Mouse (Mus musculus) CH12.LX (cell line): Measurements from ENCODE around the gene Vps11. TPM values are rescaled to one million over a fixed set of nuclear protein-coding genes. Genes with fewer than 3 reads are reported as not detected.
A peak's percentile ranks its signal among the peaks of the same experiment; 100 is the strongest.

Source experiments
- DNase-seq: peaks from one replicate; pipeline ENCODE4 v3.0.0-alpha.2; 2013; ENCODE audit errors: extremely low read depth
- H3K27ac ChIP-seq: 2 replicates; pipeline ENCODE4 v1.5.1; 2012; ENCODE audit warnings: low read depth, mild to moderate bottlenecking, control low read depth, moderate library complexity; ENCODE audit not compliant: insufficient read depth
- H3K27me3 ChIP-seq: replicated peaks from 2 replicates; pipeline ENCODE3; 2012; ENCODE audit warnings: inconsistent platforms
- H3K36me3 ChIP-seq, 2 experiments: replicated peaks in 1 of 2; 2 replicates each; pipeline versions ENCODE3 to v1.6.1; 2012; ENCODE audit warnings: inconsistent platforms in 1 of 2, low read length in 1 of 2, mild to moderate bottlenecking in 1 of 2, mixed read lengths in 1 of 2, moderate library complexity in 1 of 2; ENCODE audit not compliant: control insufficient read depth in 1 of 2, insufficient read depth in 1 of 2
- H3K4me1 ChIP-seq, 2 experiments: 2 replicates each; pipeline ENCODE4 v1.6.1; 2012; ENCODE audit warnings: inconsistent platforms in 1 of 2, moderate library complexity in 1 of 2; ENCODE audit not compliant: insufficient read depth in 2 of 2, control insufficient read depth in 1 of 2
- H3K4me2 ChIP-seq: 2 replicates; pipeline ENCODE4 v1.6.1; 2012; ENCODE audit warnings: low read depth, mild to moderate bottlenecking, control low read depth; ENCODE audit not compliant: poor library complexity, insufficient read depth, severe bottlenecking
- H3K4me3 ChIP-seq, 3 experiments: fragments of 150-350 bp in 1 of 3; sonication (generic) in 1 of 3; replicated peaks in 1 of 3; 2 replicates each; pipeline versions ENCODE3 to v1.5.1; 2011 to 2012; ENCODE audit warnings: low read depth in 2 of 3, low read length in 2 of 3, mild to moderate bottlenecking in 2 of 3, moderate library complexity in 2 of 3, control low read depth in 1 of 3, improper control_type of control experiment in 1 of 3, inconsistent platforms in 1 of 3, mixed read lengths in 1 of 3; ENCODE audit not compliant: poor library complexity in 1 of 3
- H3K79me2 ChIP-seq: replicated peaks from 2 replicates; pipeline ENCODE4 v1.6.1; 2012; ENCODE audit warnings: mild to moderate bottlenecking, moderate library complexity; ENCODE audit not compliant: control insufficient read depth, poor library complexity, insufficient read depth, severe bottlenecking; ENCODE audit errors: extremely low read depth
- H3K9ac ChIP-seq: 2 replicates; pipeline ENCODE4 v1.6.1; 2012; ENCODE audit warnings: low read depth, mild to moderate bottlenecking, control low read depth, moderate library complexity; ENCODE audit not compliant: insufficient read depth
- H3K9me3 ChIP-seq: replicated peaks from 2 replicates; pipeline ENCODE3; 2012; ENCODE audit warnings: low read length, inconsistent platforms, mixed read lengths
- BHLHE40 ChIP-seq: IDR thresholded peaks from 2 replicates; pipeline ENCODE4 v1.6.1; 2011; ENCODE audit warnings: mild to moderate bottlenecking, low read depth, low read length, improper control_type of control experiment
- CHD1 ChIP-seq: IDR thresholded peaks from 2 replicates; pipeline ENCODE4 v1.6.1; 2012; ENCODE audit warnings: low read depth, low read length, improper control_type of control experiment, inconsistent platforms
- CHD2 ChIP-seq: IDR thresholded peaks from 2 replicates; pipeline ENCODE4 v1.6.1; 2011; ENCODE audit warnings: low read length, improper control_type of control experiment
- E2F4 ChIP-seq: IDR thresholded peaks from 2 replicates; pipeline ENCODE4 v1.6.1; 2011; ENCODE audit warnings: low read depth, low read length, improper control_type of control experiment; ENCODE audit not compliant: insufficient replicate concordance
- ELF1 ChIP-seq: IDR thresholded peaks from 2 replicates; pipeline ENCODE4 v1.6.1; 2014; ENCODE audit warnings: low read depth, mild to moderate bottlenecking, inconsistent platforms, low read length, improper control_type of control experiment
- EP300 ChIP-seq: IDR thresholded peaks from 2 replicates; pipeline ENCODE4 v1.6.1; 2011; ENCODE audit warnings: low read length, improper control_type of control experiment
- ETS1 ChIP-seq: conservative IDR thresholded peaks from 2 replicates; pipeline ENCODE4 v1.6.1; 2012; ENCODE audit warnings: low read depth, mild to moderate bottlenecking, inconsistent platforms, low read length, improper control_type of control experiment, moderate library complexity
- HCFC1 ChIP-seq: IDR thresholded peaks from 2 replicates; pipeline ENCODE4 v1.6.1; 2012; ENCODE audit warnings: low read depth, mild to moderate bottlenecking, inconsistent platforms, low read length, improper control_type of control experiment
- IRF4 ChIP-seq: IDR thresholded peaks from 2 replicates; pipeline ENCODE4 v1.6.1; 2014; ENCODE audit warnings: low read depth, mild to moderate bottlenecking, inconsistent platforms, low read length, improper control_type of control experiment
- JUN ChIP-seq: IDR thresholded peaks from 2 replicates; pipeline ENCODE4 v1.6.1; 2011; ENCODE audit warnings: low read depth, mild to moderate bottlenecking, low read length, improper control_type of control experiment, moderate library complexity; ENCODE audit not compliant: insufficient read depth
- JUND ChIP-seq: conservative IDR thresholded peaks from 2 replicates; pipeline ENCODE4 v1.6.1; 2011; ENCODE audit warnings: low read depth, low read length, improper control_type of control experiment
- KAT2A ChIP-seq: IDR thresholded peaks from 2 replicates; pipeline ENCODE4 v1.6.1; 2012; ENCODE audit warnings: low read length, improper control_type of control experiment, inconsistent platforms; ENCODE audit not compliant: insufficient replicate concordance
- MAFK ChIP-seq: IDR thresholded peaks from 2 replicates; pipeline ENCODE4 v1.6.1; 2011; ENCODE audit warnings: low read length, improper control_type of control experiment; ENCODE audit not compliant: insufficient replicate concordance
- MAX ChIP-seq: IDR thresholded peaks from 2 replicates; pipeline ENCODE4 v1.6.1; 2011; ENCODE audit warnings: low read length, improper control_type of control experiment
- MEF2A ChIP-seq: IDR thresholded peaks from 2 replicates; pipeline ENCODE4 v1.6.1; 2014; ENCODE audit warnings: low read depth, mild to moderate bottlenecking, inconsistent platforms, low read length, improper control_type of control experiment, borderline replicate concordance
- NELFE ChIP-seq: IDR thresholded peaks from 2 replicates; pipeline ENCODE4 v1.6.1; 2011; ENCODE audit warnings: low read depth, low read length, improper control_type of control experiment
- NRF1 ChIP-seq: IDR thresholded peaks from 2 replicates; pipeline ENCODE4 v1.6.1; 2014; ENCODE audit warnings: low read depth, mild to moderate bottlenecking, inconsistent platforms, low read length, improper control_type of control experiment, moderate library complexity
- PAX5 ChIP-seq: IDR thresholded peaks from 2 replicates; pipeline ENCODE4 v1.6.1; 2012; ENCODE audit warnings: low read length, inconsistent platforms, mixed read lengths
- POLR2AphosphoS2 ChIP-seq: IDR thresholded peaks from 2 replicates; pipeline ENCODE4 v1.6.1; 2011; ENCODE audit warnings: low read depth, low read length, improper control_type of control experiment
- RCOR1 ChIP-seq: conservative IDR thresholded peaks from 2 replicates; pipeline ENCODE4 v1.6.1; 2012; ENCODE audit warnings: low read depth, mild to moderate bottlenecking, inconsistent platforms, low read length, improper control_type of control experiment
- SIN3A ChIP-seq: IDR thresholded peaks from 2 replicates; pipeline ENCODE4 v1.6.1; 2012; ENCODE audit warnings: low read length, improper control_type of control experiment, inconsistent platforms
- TBP ChIP-seq: conservative IDR thresholded peaks from 2 replicates; pipeline ENCODE4 v1.6.1; 2011; ENCODE audit warnings: low read depth, low read length, improper control_type of control experiment
- TCF12 ChIP-seq: IDR thresholded peaks from 2 replicates; pipeline ENCODE4 v1.6.1; 2014; ENCODE audit warnings: low read depth, mild to moderate bottlenecking, inconsistent platforms, low read length, improper control_type of control experiment
- UBTF ChIP-seq: IDR thresholded peaks from 2 replicates; pipeline ENCODE4 v1.6.1; 2012; ENCODE audit warnings: low read depth, mild to moderate bottlenecking, inconsistent platforms, low read length, improper control_type of control experiment, moderate library complexity
- USF1 ChIP-seq: IDR thresholded peaks from 2 replicates; pipeline ENCODE4 v1.6.1; 2014; ENCODE audit warnings: low read depth, mild to moderate bottlenecking, inconsistent platforms, low read length, improper control_type of control experiment
- USF2 ChIP-seq: conservative IDR thresholded peaks from 2 replicates; pipeline ENCODE4 v1.6.1; 2011; ENCODE audit warnings: low read depth, low read length, improper control_type of control experiment
- ZC3H11A ChIP-seq: IDR thresholded peaks from 2 replicates; pipeline ENCODE4 v1.6.1; 2012; ENCODE audit warnings: low read depth, mild to moderate bottlenecking, inconsistent platforms, low read length, improper control_type of control experiment
- ZMIZ1 ChIP-seq: IDR thresholded peaks from 2 replicates; pipeline ENCODE4 v1.6.1; 2012; ENCODE audit warnings: low read depth, mild to moderate bottlenecking, inconsistent platforms, low read length, improper control_type of control experiment
- ZNF384 ChIP-seq: IDR thresholded peaks from 2 replicates; pipeline ENCODE4 v1.6.1; 2012; ENCODE audit warnings: low read depth, low read length, improper control_type of control experiment, inconsistent platforms
- dilution Hi-C: fragments of 300-500 bp; cut with MboI; formaldehyde crosslinking; loops from 2 replicates; pipeline ENCODE4 v1.14.3; 2020; ENCODE audit warnings: low sequenced_read_pairs; ENCODE audit not compliant: extremely low pct_unique_long_range_greater_than_20kb, extremely low pct_ligation_motif_present
- in situ Hi-C: fragments of 300-500 bp; cut with MboI; formaldehyde crosslinking; loops from 3 replicates; pipeline ENCODE4 v1.14.3; 2019; ENCODE audit warnings: low sequenced_read_pairs, low pct_ligation_motif_present, low pct_unique_long_range_greater_than_20kb, mixed read lengths
- polyA plus RNA-seq: library from polyadenylated mRNA; unstranded; fragments of >175 nt; gene quantifications from 2 replicates; pipeline ENCODE4 v1.2.1, GENCODE M21; 2012; ENCODE audit warnings: low read depth; ENCODE audit not compliant: insufficient read length
- total RNA-seq, 2 experiments: library from RNA; depleted of rRNA; stranded (reverse); fragments of 300-350 nt in 1 of 2; fragments of >200 nt in 1 of 2; gene quantifications; 2 replicates each; pipeline ENCODE4 v1.2.3; 2012 to 2014

The Vps11 gene
- total and polyA plus RNA-seq, 3 experiments: 16.1 to 24.8 (median 22.1) TPM

DNA sequence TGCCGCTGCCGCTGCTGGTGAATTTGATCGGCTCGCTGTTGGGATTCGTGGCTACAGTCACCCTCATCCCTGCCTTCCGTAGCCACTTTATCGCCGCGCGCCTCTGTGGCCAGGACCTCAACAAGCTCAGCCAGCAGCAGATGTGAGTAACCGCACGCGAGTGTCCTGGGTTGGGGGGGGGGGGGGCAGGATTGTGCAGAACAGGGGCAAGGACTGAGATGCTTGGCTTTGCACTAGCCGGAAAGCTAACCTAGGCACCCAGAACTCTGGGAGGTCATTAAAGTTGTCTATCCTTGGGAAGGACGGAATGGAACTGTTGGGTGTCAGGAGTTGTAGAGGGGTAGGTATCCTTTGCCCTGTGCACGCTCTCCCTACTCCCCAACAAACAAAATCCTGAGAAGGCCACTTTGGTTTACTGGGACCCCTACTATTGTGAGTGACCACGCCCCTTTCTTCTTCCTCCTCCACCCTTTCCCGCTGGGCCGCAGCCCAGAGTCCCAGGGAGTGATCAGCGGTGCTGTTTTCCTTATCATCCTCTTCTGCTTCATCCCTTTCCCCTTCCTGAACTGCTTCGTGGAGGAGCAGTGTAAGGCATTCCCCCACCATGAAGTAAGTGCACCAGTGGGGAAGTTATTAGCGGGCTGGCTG lies 34.3 kb downstream of the Vps11 start:
- in situ Hi-C loops (no loop called here), dilution Hi-C loops (no loop called here)
- TF ChIP-seq JUN (no peak), BHLHE40 (peak; percentile 32; the same call in 1 of the 2 replicates)

GRCm38 (mm10) chr9:44326371-44327063 lies 35.0 kb downstream of the Vps11 start:
- Histone ChIP-seq H3K27me3 (peaks cover 2% of the 10 kb centered on the region), H3K27ac (peak overlapping the region; percentile 67), H3K79me2 (peaks cover 7% of the 10 kb centered on the region; the same call in 1 of the 2 replicates), H3K36me3 (peaks cover 17 to 34% of the 10 kb centered on the region in 2 experiments), H3K9ac (peak overlapping the region; percentile 81), H3K4me1 (peaks cover 4 to 43% of the 10 kb centered on the region in 2 experiments), H3K4me3 (peak overlapping the region; percentile 83 to 92 (median 85)), H3K9me3 (no peaks in the 10 kb centered on the region), H3K4me2 (peak overlapping the region; percentile 93)
- in situ Hi-C loops: no loop called here
- dilution Hi-C loops: no loop called here
- DNase-seq: peak; percentile 80
- TF ChIP-seq MEF2A (peak; percentile 54; the same call in 1 of the 2 replicates), ZMIZ1 (no peak), RCOR1 (0 out of 2 replicates have a peak, but pooled peaks have one; percentile 47), EP300 (no peak), POLR2AphosphoS2 (no peak), E2F4 (0 out of 2 replicates have a peak, but pooled peaks have one; percentile 61), USF2 (peak; percentile 69), SIN3A (peak; percentile 96), ETS1 (no peak), USF1 (peak; percentile 83), NELFE (no peak; the same call in 1 of the 2 replicates), HCFC1 (peak; percentile 97), UBTF (peak; percentile 71; the same call in 1 of the 2 replicates), MAFK (no peak), ELF1 (peak; percentile 73), TBP (peak; percentile 79), IRF4 (peak; percentile 49), ZC3H11A (no peak), CHD2 (peak; percentile 67; the same call in 1 of the 2 replicates), ZNF384 (no peak; the same call in 1 of the 2 replicates), KAT2A (peak; percentile 94; the same call in 1 of the 2 replicates), JUND (no peak), NRF1 (peak; percentile 80), JUN (no peak), PAX5 (no peak), CHD1 (no peak), MAX (peak; percentile 99), TCF12 (peak; percentile 56; the same call in 1 of the 2 replicates), BHLHE40 (no peak)

More for the DNA sequence above, 34.3 kb downstream of the Vps11 start:
- H3K36me3 ChIP-seq: peaks cover 21 to 40% of the 10 kb centered on the region in 2 experiments
- peaks cover 7% of the 10 kb centered on the region; the same call in 1 of the 2 replicates for H3K79me2 ChIP-seq
- peak overlapping the region; percentile 67 for H3K27ac ChIP-seq
- peak overlapping the region; percentile 64 for H3K4me2 ChIP-seq
- no peak for DNase-seq
- peak overlapping the region; percentile 83 to 92 (median 85) for H3K4me3 ChIP-seq
- peak overlapping the region; percentile 81 for H3K9ac ChIP-seq
- peaks cover 4 to 43% of the 10 kb centered on the region in 2 experiments for H3K4me1 ChIP-seq
- H3K27me3 ChIP-seq: peaks cover under 1% of the 10 kb centered on the region
- no peaks in the 10 kb centered on the region for H3K9me3 ChIP-seq
